Mouse (Mus musculus): ENCODE measurements around the gene Ccdc85c. TPM values are rescaled to one million over a fixed set of nuclear protein-coding genes. Genes with fewer than 3 reads are reported as not detected.

The Ccdc85c gene
- 58.8 and 100 TPM in 2 replicates for polyA plus RNA-seq (2012; rRNA removed)

GRCm38 (mm10) chr12:108274661-108275507 is at the start of gene Ccdc85c:
Gene Ccdc85c (minus strand): TSS chr12:108275425.
- peaks cover 10% of the 10 kb centered on the region for H3K4me1 ChIP-seq (ENCODE audit: control insufficient read depth, insufficient read depth, insufficient read length, low read length)
- peak within 1 kb of the TSS; percentile 78 for H3K4me3 ChIP-seq (ENCODE audit: low read depth, low read length)
- no peaks in the 10 kb centered on the region for H3K36me3 ChIP-seq (ENCODE audit: control insufficient read depth, insufficient read depth, low read length)
- under 1% methylated on average over 106 of the region's 120 CpGs for WGBS
- H3K27ac ChIP-seq (ENCODE audit: insufficient read depth, low read depth, low read length) = peak within 1 kb of the TSS; percentile 74
- no peak for TF ChIP-seq CTCF (IDR thresholded peaks at IDR 0.05; ENCODE audit: extremely low read depth, insufficient read length, insufficient replicate concordance, low read depth, low read length)
- TF ChIP-seq POLR2A (IDR thresholded peaks at IDR 0.05; ENCODE audit: low read depth, low read length) = peak; percentile 39; the same call in 1 of the 2 replicates
- no peaks in the 10 kb centered on the region for H3K27me3 ChIP-seq (ENCODE audit: control insufficient read depth, insufficient read depth, low read length)

- 30% methylated on average over 8 of the region's 8 CpGs for WGBS
- TF ChIP-seq CTCF (IDR thresholded peaks at IDR 0.05; ENCODE audit: extremely low read depth, insufficient read length, insufficient replicate concordance, low read depth, low read length) = no peak
- TF ChIP-seq POLR2A (IDR thresholded peaks at IDR 0.05; ENCODE audit: low read depth, low read length) = no peak
- Histone ChIP-seq H3K4me3 (ENCODE audit: low read depth, low read length) (no peak overlapping the region), H3K36me3 (ENCODE audit: control insufficient read depth, insufficient read depth, low read length) (no peaks in the 10 kb centered on the region), H3K27ac (ENCODE audit: insufficient read depth, low read depth, low read length) (no peak overlapping the region), H3K27me3 (ENCODE audit: control insufficient read depth, insufficient read depth, low read length) (peaks cover 15% of the 10 kb centered on the region), H3K4me1 (ENCODE audit: control insufficient read depth, insufficient read depth, insufficient read length, low read length) (no peaks in the 10 kb centered on the region)
These were observed 44.9 kb upstream of the Ccdc85c start for GRCm38 (mm10) chr12:108320096-108320495.

- TF ChIP-seq CTCF (IDR thresholded peaks at IDR 0.05; ENCODE audit: extremely low read depth, insufficient read length, insufficient replicate concordance, low read depth, low read length) (no peak), POLR2A (IDR thresholded peaks at IDR 0.05; ENCODE audit: low read depth, low read length) (no peak)
- H3K27ac ChIP-seq (ENCODE audit: insufficient read depth, low read depth, low read length) = no peak overlapping the region
- no peaks in the 10 kb centered on the region for H3K36me3 ChIP-seq (ENCODE audit: control insufficient read depth, insufficient read depth, low read length)
- H3K4me3 ChIP-seq (ENCODE audit: low read depth, low read length) = no peak overlapping the region
- 24% methylated on average over 37 of the region's 37 CpGs for WGBS
- H3K27me3 ChIP-seq (ENCODE audit: control insufficient read depth, insufficient read depth, low read length) = peaks cover 15% of the 10 kb centered on the region
- H3K4me1 ChIP-seq (ENCODE audit: control insufficient read depth, insufficient read depth, insufficient read length, low read length) = no peaks in the 10 kb centered on the region
These were observed 43.3 kb upstream of the Ccdc85c start for GRCm38 (mm10) chr12:108318499-108318898.

GRCm38 (mm10) chr12:108317826-108318430 is 42.7 kb upstream of the Ccdc85c start:
- H3K4me3 ChIP-seq (ENCODE audit: low read depth, low read length) = no peak overlapping the region
- H3K27ac ChIP-seq (ENCODE audit: insufficient read depth, low read depth, low read length) = no peak overlapping the region
- H3K27me3 ChIP-seq (ENCODE audit: control insufficient read depth, insufficient read depth, low read length) = peaks cover 15% of the 10 kb centered on the region
- 33% methylated on average over 18 of the region's 18 CpGs for WGBS
- no peaks in the 10 kb centered on the region for H3K36me3 ChIP-seq (ENCODE audit: control insufficient read depth, insufficient read depth, low read length)
- no peaks in the 10 kb centered on the region for H3K4me1 ChIP-seq (ENCODE audit: control insufficient read depth, insufficient read depth, insufficient read length, low read length)
- TF ChIP-seq POLR2A (IDR thresholded peaks at IDR 0.05; ENCODE audit: low read depth, low read length) (no peak), CTCF (IDR thresholded peaks at IDR 0.05; ENCODE audit: extremely low read depth, insufficient read length, insufficient replicate concordance, low read depth, low read length) (no peak)

GRCm38 (mm10) chr12:108317201-108317738 is 42.0 kb upstream of the Ccdc85c start:
- Histone ChIP-seq H3K36me3 (ENCODE audit: control insufficient read depth, insufficient read depth, low read length) (no peaks in the 10 kb centered on the region), H3K4me1 (ENCODE audit: control insufficient read depth, insufficient read depth, insufficient read length, low read length) (no peaks in the 10 kb centered on the region), H3K27me3 (ENCODE audit: control insufficient read depth, insufficient read depth, low read length) (peaks cover 15% of the 10 kb centered on the region), H3K27ac (ENCODE audit: insufficient read depth, low read depth, low read length) (no peak overlapping the region), H3K4me3 (ENCODE audit: low read depth, low read length) (no peak overlapping the region)
- TF ChIP-seq CTCF (IDR thresholded peaks at IDR 0.05; ENCODE audit: extremely low read depth, insufficient read length, insufficient replicate concordance, low read depth, low read length) (no peak), POLR2A (IDR thresholded peaks at IDR 0.05; ENCODE audit: low read depth, low read length) (no peak)
- 17% methylated on average over 9 of the region's 9 CpGs for WGBS

- Histone ChIP-seq H3K4me1 (ENCODE audit: control insufficient read depth, insufficient read depth, insufficient read length, low read length) (no peaks in the 10 kb centered on the region), H3K36me3 (ENCODE audit: control insufficient read depth, insufficient read depth, low read length) (no peaks in the 10 kb centered on the region), H3K27ac (ENCODE audit: insufficient read depth, low read depth, low read length) (no peak overlapping the region), H3K4me3 (ENCODE audit: low read depth, low read length) (no peak overlapping the region), H3K27me3 (ENCODE audit: control insufficient read depth, insufficient read depth, low read length) (peaks cover 15% of the 10 kb centered on the region)
- no peak for TF ChIP-seq CTCF (IDR thresholded peaks at IDR 0.05; ENCODE audit: extremely low read depth, insufficient read length, insufficient replicate concordance, low read depth, low read length)
- TF ChIP-seq POLR2A (IDR thresholded peaks at IDR 0.05; ENCODE audit: low read depth, low read length) = no peak
- WGBS = 48% methylated on average over 6 of the region's 6 CpGs
These were observed 41.4 kb upstream of the Ccdc85c start for GRCm38 (mm10) chr12:108316655-108317054.

- Histone ChIP-seq H3K27me3 (ENCODE audit: control insufficient read depth, insufficient read depth, low read length) (peaks cover 15% of the 10 kb centered on the region), H3K4me1 (ENCODE audit: control insufficient read depth, insufficient read depth, insufficient read length, low read length) (no peaks in the 10 kb centered on the region), H3K36me3 (ENCODE audit: control insufficient read depth, insufficient read depth, low read length) (no peaks in the 10 kb centered on the region), H3K4me3 (ENCODE audit: low read depth, low read length) (no peak overlapping the region), H3K27ac (ENCODE audit: insufficient read depth, low read depth, low read length) (no peak overlapping the region)
- 46% methylated on average over 10 of the region's 10 CpGs for WGBS
- TF ChIP-seq POLR2A (IDR thresholded peaks at IDR 0.05; ENCODE audit: low read depth, low read length) = no peak
- no peak for TF ChIP-seq CTCF (IDR thresholded peaks at IDR 0.05; ENCODE audit: extremely low read depth, insufficient read length, insufficient replicate concordance, low read depth, low read length)
These were observed 40.6 kb upstream of the Ccdc85c start for GRCm38 (mm10) chr12:108315818-108316217.
